ENCODE assay signal across 8 mouse cellular contexts in the genomic region with DNA sequence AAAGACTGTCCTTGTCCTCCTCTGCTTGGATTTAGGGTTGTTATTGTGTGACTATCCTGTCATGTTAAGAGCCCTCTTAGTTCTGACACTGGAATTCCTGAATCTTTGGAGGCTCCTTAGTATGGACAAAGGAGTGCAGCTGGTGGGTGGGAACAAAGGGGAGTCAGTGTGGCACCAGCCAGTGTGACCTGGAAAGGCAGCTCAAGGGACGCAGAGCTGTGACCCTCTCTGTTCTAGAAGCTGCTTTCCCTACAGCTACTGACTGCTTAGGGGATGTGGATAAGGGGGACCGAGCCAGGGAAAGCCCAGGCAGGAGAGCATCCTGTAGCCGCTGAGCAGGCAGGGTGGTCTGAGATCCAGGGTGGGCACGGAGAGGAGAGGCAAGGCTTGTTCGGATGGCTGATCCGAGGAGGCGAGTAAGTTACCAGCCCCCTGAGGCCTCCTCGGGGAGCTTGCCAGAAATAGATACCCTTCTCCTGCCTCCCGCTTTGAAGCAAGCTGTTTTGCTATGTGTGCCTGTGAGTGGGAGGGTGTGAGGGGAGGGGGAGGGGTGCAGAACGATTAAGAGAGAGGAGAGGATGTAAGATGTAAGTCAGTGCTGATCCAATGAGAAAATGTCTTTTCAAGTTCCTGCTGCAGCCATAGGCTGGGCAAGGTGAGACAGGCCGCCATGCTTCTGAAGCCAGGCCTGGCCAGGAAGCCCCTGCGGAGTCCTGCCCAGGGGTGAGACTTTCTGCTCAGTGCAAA.
DNase-seq lines count a peak whose midpoint lies in the region; ATAC-seq and TF ChIP-seq lines count a peak whose summit lies in the region.

No protein-coding gene starts in this region.

- no peak for TF ChIP-seq POLR2A in heart, adult 2 months (IDR thresholded peaks at IDR 0.05; ENCODE audit: insufficient read depth, low read depth, low read length)
- no peak for TF ChIP-seq POLR2A in cortical plate, adult 2 months (IDR thresholded peaks at IDR 0.05; ENCODE audit: extremely low read depth, insufficient read depth, low read length)

- no peaks in the 10 kb centered on the region for H3K9me3 ChIP-seq in heart, postnatal 0 days (replicated peaks; ENCODE audit: control insufficient read depth, low read length)
- H3K9me3 ChIP-seq in hindbrain, embryonic 11.5 days (ENCODE audit: control insufficient read depth, low read length): no peaks in the 10 kb centered on the region
- no peaks in the 10 kb centered on the region for H3K9me3 ChIP-seq in midbrain, embryonic 14.5 days (ENCODE audit: control insufficient read depth, low read length)

- H3K4me3 ChIP-seq in heart, postnatal 0 days (ENCODE audit: low read depth, low read length): no peak overlapping the region
- no peak overlapping the region for H3K4me3 ChIP-seq in heart, adult 2 months
- H3K4me3 ChIP-seq in cortical plate, adult 2 months (ENCODE audit: insufficient read depth, low read length): no peak overlapping the region
- H3K4me3 ChIP-seq in hindbrain, embryonic 11.5 days (ENCODE audit: low read depth, low read length): no peak overlapping the region
- H3K4me3 ChIP-seq in midbrain, embryonic 14.5 days (replicated peaks; ENCODE audit: low read depth, low read length): no peak overlapping the region

- ATAC-seq in heart, postnatal 0 days (ENCODE audit: insufficient read depth, low read depth): peak; percentile 42
- ATAC-seq in hindbrain, embryonic 11.5 days (ENCODE audit: low FRiP score): peak; percentile 49
- ATAC-seq in midbrain, embryonic 14.5 days (ENCODE audit: low FRiP score, low TSS enrichment): 0 out of 2 replicates have a peak, but pooled peaks have one; percentile 24

- no peak overlapping the region for H3K4me2 ChIP-seq in heart, postnatal 0 days (ENCODE audit: low read depth, low read length)
- no peak overlapping the region for H3K4me2 ChIP-seq in hindbrain, embryonic 11.5 days (replicated peaks; ENCODE audit: low read depth, low read length)
- peak overlapping the region; percentile 2; the same call in 1 of the 2 replicates for H3K4me2 ChIP-seq in midbrain, embryonic 14.5 days (ENCODE audit: low read length)

- no peaks in the 10 kb centered on the region for H3K27me3 ChIP-seq in heart, postnatal 0 days (ENCODE audit: control insufficient read depth, insufficient read depth, low read length)
- H3K27me3 ChIP-seq in heart, adult 2 months (ENCODE audit: control insufficient read depth, insufficient read depth, low read length): no peaks in the 10 kb centered on the region
- no peaks in the 10 kb centered on the region for H3K27me3 ChIP-seq in hindbrain, embryonic 11.5 days (ENCODE audit: control insufficient read depth, insufficient read depth, low read length)
- no peaks in the 10 kb centered on the region for H3K27me3 ChIP-seq in midbrain, embryonic 14.5 days (ENCODE audit: control insufficient read depth, insufficient read depth, low read length)

- no peak for TF ChIP-seq EP300 in heart, postnatal 0 days (IDR thresholded peaks at IDR 0.05; ENCODE audit: low read depth)
- no peak for TF ChIP-seq EP300 in heart, adult 2 months (IDR thresholded peaks at IDR 0.05; ENCODE audit: insufficient read depth, low read depth, low read length)

- H3K27ac ChIP-seq in heart, postnatal 0 days (ENCODE audit: low read depth): 0 out of 2 replicates have a peak overlapping the region, but pooled peaks have one; percentile 28
- no peak overlapping the region; the same call in 1 of the 2 replicates for H3K27ac ChIP-seq in heart, adult 2 months
- H3K27ac ChIP-seq in cortical plate, adult 2 months (ENCODE audit: insufficient read depth, low read length): peak overlapping the region; percentile 91
- H3K27ac ChIP-seq in hindbrain, embryonic 11.5 days (ENCODE audit: low read depth, low read length): no peak overlapping the region
- 0 out of 2 replicates have a peak overlapping the region, but pooled peaks have one; percentile 14 for H3K27ac ChIP-seq in midbrain, embryonic 14.5 days (replicated peaks; ENCODE audit: low read depth, low read length)

- TF ChIP-seq CTCF in heart, postnatal 0 days (IDR thresholded peaks at IDR 0.05; ENCODE audit: low read depth): no peak
- no peak for TF ChIP-seq CTCF in heart, adult 2 months (IDR thresholded peaks at IDR 0.05)
- TF ChIP-seq CTCF in cortical plate, adult 2 months (IDR thresholded peaks at IDR 0.05; ENCODE audit: extremely low read depth, insufficient read depth, low read length): no peak

- 19% methylated on average over 12 of the region's 12 CpGs for WGBS in heart, postnatal 0 days
- WGBS in heart, adult 2 months: 38% methylated on average over 12 of the region's 12 CpGs
- 22% methylated on average over 12 of the region's 12 CpGs for WGBS in hindbrain, embryonic 11.5 days
- WGBS in midbrain, embryonic 14.5 days: 12% methylated on average over 12 of the region's 12 CpGs

- no peaks in the 10 kb centered on the region for H3K79me2 ChIP-seq in heart, adult 2 months (replicated peaks; ENCODE audit: control insufficient read depth, insufficient read depth, low read length)

- no peaks in the 10 kb centered on the region for H3K36me3 ChIP-seq in heart, postnatal 0 days (replicated peaks; ENCODE audit: control insufficient read depth, insufficient read depth, low read length)
- H3K36me3 ChIP-seq in heart, adult 2 months (ENCODE audit: control insufficient read depth, insufficient read depth, low read length): no peaks in the 10 kb centered on the region
- H3K36me3 ChIP-seq in hindbrain, embryonic 11.5 days (ENCODE audit: control insufficient read depth, insufficient read depth, low read length): no peaks in the 10 kb centered on the region
- H3K36me3 ChIP-seq in midbrain, embryonic 14.5 days (ENCODE audit: control insufficient read depth, insufficient read depth, low read length): no peaks in the 10 kb centered on the region

- peaks cover 37% of the 10 kb centered on the region for H3K4me1 ChIP-seq in heart, postnatal 0 days (ENCODE audit: control insufficient read depth, insufficient read depth)
- H3K4me1 ChIP-seq in heart, adult 2 months (ENCODE audit: control insufficient read depth, insufficient read depth, low read length): peaks cover 12% of the 10 kb centered on the region
- peaks cover 15% of the 10 kb centered on the region for H3K4me1 ChIP-seq in cortical plate, adult 2 months (ENCODE audit: control insufficient read depth, insufficient read depth, low read length)
- H3K4me1 ChIP-seq in hindbrain, embryonic 11.5 days (replicated peaks; ENCODE audit: control insufficient read depth, insufficient read depth, low read length): 0 out of 2 replicates have a peak, but pooled peaks cover 3% of the 10 kb centered on the region
- peaks cover 22% of the 10 kb centered on the region; the same call in 1 of the 2 replicates for H3K4me1 ChIP-seq in midbrain, embryonic 14.5 days (ENCODE audit: control insufficient read depth, insufficient read depth, low read length)

- H3K9ac ChIP-seq in heart, postnatal 0 days (replicated peaks; ENCODE audit: low read depth, low read length): no peak overlapping the region
- no peak overlapping the region for H3K9ac ChIP-seq in heart, adult 2 months (ENCODE audit: low read depth, low read length)
- no peak overlapping the region for H3K9ac ChIP-seq in hindbrain, embryonic 11.5 days (ENCODE audit: low read depth, low read length)
- H3K9ac ChIP-seq in midbrain, embryonic 14.5 days (replicated peaks; ENCODE audit: low read length): no peak overlapping the region

- DNase-seq in heart, postnatal 0 days (ENCODE audit: low spot score): no peak
- DNase-seq in heart, adult 2 months: no peak
- DNase-seq in hindbrain, embryonic 11.5 days (ENCODE audit: low spot score): peak; percentile 43
- DNase-seq in midbrain, embryonic 14.5 days: peak; percentile 58
- DNase-seq in MN1 (ENCODE audit: low spot score): no peak
- no peak for DNase-seq in lung, adult 18-20 months
- DNase-seq in adrenal gland, adult 8-10 months: no peak

- intact Hi-C loops in heart, adult 2 months (cut with DNase I): no loop called here

Comparison
In these comparisons a context has a peak if more than half of its experiments do, and no peak if none do; other contexts are left out.
1. H3K27ac ChIP-seq: peak in heart, postnatal 0 days (single experiment), cortical plate, adult 2 months (single experiment) and midbrain, embryonic 14.5 days (single experiment); none in heart, adult 2 months (single experiment) and hindbrain, embryonic 11.5 days (single experiment).
2. DNase-seq: peak in hindbrain, embryonic 11.5 days (single experiment) and midbrain, embryonic 14.5 days (single experiment); none in heart, postnatal 0 days (single experiment), heart, adult 2 months (0 of 2), MN1 (single experiment), lung, adult 18-20 months (0 of 2) and adrenal gland, adult 8-10 months (single experiment).
3. Peak in every context shown above with its lines, with median percentiles within 50 percentile points of each other: ATAC-seq.